Mouse (Mus musculus) C2C12 (cell line): Measurements from ENCODE around the gene Nppb.

ENCODE experiments used
- CEBPB ChIP-seq: IDR thresholded peaks from one replicate; pipeline ENCODE4 v1.6.1; 2011; ENCODE audit warnings: low read depth, mild to moderate bottlenecking, control low read depth, moderate library complexity
- CTCF ChIP-seq: IDR thresholded peaks from one replicate; pipeline ENCODE4 v1.5.1; 2011; ENCODE audit not compliant: control insufficient read depth, insufficient read depth, insufficient read length
- FOSL1 ChIP-seq: IDR thresholded peaks from one replicate; pipeline ENCODE4 v1.8.0; 2011; ENCODE audit warnings: mild to moderate bottlenecking, low read length; ENCODE audit not compliant: poor library complexity, insufficient read depth, severe bottlenecking
- MAX ChIP-seq: IDR thresholded peaks from one replicate; pipeline ENCODE4 v1.6.1; 2011; ENCODE audit warnings: mild to moderate bottlenecking, control low read depth
- MYOD1 ChIP-seq: IDR thresholded peaks from one replicate; pipeline ENCODE4 v1.6.1; 2011; ENCODE audit warnings: low read depth; ENCODE audit not compliant: control insufficient read depth, insufficient read length
- USF1 ChIP-seq: IDR thresholded peaks from one replicate; pipeline ENCODE4 v1.6.1; 2011; ENCODE audit warnings: low read depth, mild to moderate bottlenecking, control low read depth, moderate library complexity

DNA sequence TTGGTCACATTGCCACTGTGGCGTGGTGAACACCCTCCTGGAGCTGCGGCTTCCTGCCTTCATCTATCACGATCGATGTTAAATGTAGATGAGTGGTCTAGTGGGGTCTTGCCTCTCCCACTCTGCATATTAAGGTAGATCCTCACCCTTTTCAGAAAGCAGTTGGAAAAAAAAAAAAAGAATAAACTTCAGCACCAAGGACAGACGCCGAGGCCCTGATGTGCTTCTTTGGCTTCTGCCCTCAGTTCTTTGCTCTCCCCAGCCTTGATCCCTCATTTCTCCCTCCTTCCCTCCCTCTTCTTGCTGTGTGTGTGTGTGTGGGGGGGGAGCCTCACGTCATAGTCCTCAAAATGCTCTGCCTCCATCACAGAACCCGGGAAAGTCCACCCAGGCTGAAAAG, 16.3 kb downstream of the Nppb start:
- TF ChIP-seq USF1 (no peak), CTCF (no peak), CEBPB (no peak), MAX (no peak), FOSL1 (no peak), MYOD1 (no peak)
